Mouse (Mus musculus): ENCODE measurements around the gene Ifngr1. TPM values are rescaled to one million over a fixed set of nuclear protein-coding genes. Genes with fewer than 3 reads are reported as not detected.

The Ifngr1 gene
- polyA plus RNA-seq, 1 experiment = 15.6 TPM

DNA sequence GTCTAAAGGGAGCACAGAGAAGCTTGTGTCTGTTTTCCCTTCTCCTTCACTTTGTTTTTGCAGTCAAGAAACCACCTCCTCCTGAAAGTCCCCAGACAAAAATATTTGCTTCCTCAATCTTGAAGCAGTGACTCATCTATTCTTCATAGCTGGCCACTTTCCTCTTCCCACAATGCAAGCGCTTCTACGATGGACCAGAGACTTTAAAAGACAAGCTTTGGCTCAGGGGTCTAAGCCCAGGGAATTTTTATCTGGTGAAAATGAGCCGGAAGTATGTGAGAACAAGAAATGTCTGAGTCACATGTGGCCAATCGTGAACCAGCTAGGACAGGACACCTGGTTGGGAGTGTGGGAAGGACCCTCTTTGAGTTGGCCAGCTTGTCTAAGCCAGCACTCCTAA, 21.5 kb upstream of the Ifngr1 start:
- TF ChIP-seq TCF12 (IDR thresholded peaks at IDR 0.05; ENCODE audit: insufficient read depth, poor library complexity, severe bottlenecking) = no peak
- TF ChIP-seq CEBPB (IDR thresholded peaks at IDR 0.05; ENCODE audit: insufficient read depth, poor library complexity, severe bottlenecking) = no peak
- TF ChIP-seq POLR2A (IDR thresholded peaks at IDR 0.05; ENCODE audit: insufficient read length, low read depth) = no peak
- TF ChIP-seq TCF3 (IDR thresholded peaks at IDR 0.05; ENCODE audit: insufficient read length, low read depth) = no peak
- no peak for TF ChIP-seq SRF (IDR thresholded peaks at IDR 0.05; ENCODE audit: control insufficient read depth, insufficient read length, low read depth)
- no peak for TF ChIP-seq E2F4 (IDR thresholded peaks at IDR 0.05; ENCODE audit: insufficient read depth)
- TF ChIP-seq MYOD1 (IDR thresholded peaks at IDR 0.05; ENCODE audit: control insufficient read depth in 1 of 3, insufficient read length in 2 of 3, low read depth in 2 of 3) = no peak
- Histone ChIP-seq H3K27me3 (ENCODE audit: control insufficient read depth, insufficient read depth, insufficient read length) (no peaks in the 10 kb centered on the region), H3ac (ENCODE audit: control insufficient read depth, insufficient read length) (no peak overlapping the region), H3K79me2 (ENCODE audit: control insufficient read depth, insufficient read depth) (no peaks in the 10 kb centered on the region), H3K4me3 (no peak overlapping the region), H3K4me2 (ENCODE audit: low read depth) (peak overlapping the region; percentile 46), H3K36me3 (ENCODE audit: control insufficient read depth, insufficient read depth) (no peaks in the 10 kb centered on the region)

DNA sequence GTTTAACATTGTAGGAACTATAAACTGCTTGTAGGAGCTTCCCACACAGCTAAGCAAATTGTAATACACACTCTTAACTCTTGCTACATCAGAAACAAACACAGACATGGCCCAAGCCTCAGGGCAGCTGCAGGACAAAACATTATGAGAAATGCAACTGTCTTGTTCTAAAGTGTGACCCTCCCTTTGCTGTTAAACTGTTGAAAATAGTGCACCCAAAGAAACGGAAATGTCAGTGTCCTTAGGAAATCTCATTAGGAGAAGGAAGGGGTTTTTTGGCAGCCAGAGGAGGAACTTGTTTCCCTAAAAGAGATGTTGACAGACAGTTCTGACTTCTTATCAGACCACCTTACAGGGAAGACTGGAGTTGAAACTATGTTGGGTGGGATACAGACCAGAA, 21.0 kb upstream of the Ifngr1 start:
- H3K27me3 ChIP-seq (ENCODE audit: control insufficient read depth, insufficient read depth, insufficient read length) = no peaks in the 10 kb centered on the region
- TF ChIP-seq POLR2AphosphoS2 (IDR thresholded peaks at IDR 0.05; ENCODE audit: insufficient read length, low read depth) = no peak
- no peak for TF ChIP-seq CEBPB (IDR thresholded peaks at IDR 0.05; ENCODE audit: insufficient read depth, poor library complexity, severe bottlenecking)
- TF ChIP-seq MYOG (IDR thresholded peaks at IDR 0.05; ENCODE audit: control insufficient read depth in 1 of 3, insufficient read depth in 1 of 3, insufficient read length in 2 of 3, low read depth in 2 of 3) = no peak
- TF ChIP-seq REST (IDR thresholded peaks at IDR 0.05; ENCODE audit: insufficient read depth, insufficient read length) = no peak
- no peak for TF ChIP-seq TCF3 (IDR thresholded peaks at IDR 0.05; ENCODE audit: insufficient read length, low read depth)
- TF ChIP-seq MAX (IDR thresholded peaks at IDR 0.05; ENCODE audit: low read depth) = no peak
- TF ChIP-seq USF1 (IDR thresholded peaks at IDR 0.05; ENCODE audit: low read depth) = no peak
- TF ChIP-seq E2F4 (IDR thresholded peaks at IDR 0.05; ENCODE audit: insufficient read depth) = no peak
- no peak for TF ChIP-seq SRF (IDR thresholded peaks at IDR 0.05; ENCODE audit: control insufficient read depth, insufficient read length, low read depth)
- no peak for TF ChIP-seq POLR2A (IDR thresholded peaks at IDR 0.05; ENCODE audit: insufficient read length, low read depth)
- no peak for TF ChIP-seq TCF12 (IDR thresholded peaks at IDR 0.05; ENCODE audit: insufficient read depth, poor library complexity, severe bottlenecking)
- no peak for TF ChIP-seq MYOD1 (IDR thresholded peaks at IDR 0.05; ENCODE audit: control insufficient read depth in 1 of 3, insufficient read length in 2 of 3, low read depth in 2 of 3)
- peak overlapping the region; percentile 46 for H3K4me2 ChIP-seq (ENCODE audit: low read depth)
- H3K36me3 ChIP-seq (ENCODE audit: control insufficient read depth, insufficient read depth) = no peaks in the 10 kb centered on the region
- H3K4me3 ChIP-seq = no peak overlapping the region
- no peaks in the 10 kb centered on the region for H3K79me2 ChIP-seq (ENCODE audit: control insufficient read depth, insufficient read depth)
- no peak overlapping the region for H3ac ChIP-seq (ENCODE audit: control insufficient read depth, insufficient read length)

DNA sequence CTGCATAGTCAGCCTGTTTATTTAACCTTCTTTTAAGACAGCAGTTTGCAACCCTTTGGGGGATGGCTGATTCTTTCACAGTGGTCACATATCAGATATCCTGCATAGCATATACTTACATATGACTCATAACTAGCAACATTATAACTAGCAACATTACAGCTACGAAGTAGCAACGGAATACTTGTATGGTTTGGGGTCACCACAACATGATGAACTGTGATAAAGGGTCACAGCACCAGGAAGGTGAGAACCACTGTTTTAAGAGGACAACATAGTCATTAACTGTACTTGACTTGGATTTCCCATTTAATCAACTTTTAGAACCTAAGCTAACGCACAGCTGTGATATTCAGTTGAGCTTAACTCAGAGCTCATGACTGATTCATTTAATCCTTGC, 14.2 kb upstream of the Ifngr1 start:
- Histone ChIP-seq H3K36me3 (ENCODE audit: control insufficient read depth, insufficient read depth) (no peaks in the 10 kb centered on the region), H3K4me2 (ENCODE audit: low read depth) (no peak overlapping the region), H3ac (ENCODE audit: control insufficient read depth, insufficient read length) (no peak overlapping the region), H3K4me3 (no peak overlapping the region), H3K27me3 (ENCODE audit: control insufficient read depth, insufficient read depth, insufficient read length) (no peaks in the 10 kb centered on the region), H3K79me2 (ENCODE audit: control insufficient read depth, insufficient read depth) (no peaks in the 10 kb centered on the region)
- no peak for TF ChIP-seq REST (IDR thresholded peaks at IDR 0.05; ENCODE audit: insufficient read depth, insufficient read length)
- no peak for TF ChIP-seq POLR2A (IDR thresholded peaks at IDR 0.05; ENCODE audit: insufficient read length, low read depth)
- TF ChIP-seq E2F4 (IDR thresholded peaks at IDR 0.05; ENCODE audit: insufficient read depth) = no peak
- TF ChIP-seq USF1 (IDR thresholded peaks at IDR 0.05; ENCODE audit: low read depth) = no peak
- no peak for TF ChIP-seq MYOD1 (IDR thresholded peaks at IDR 0.05; ENCODE audit: control insufficient read depth in 1 of 3, insufficient read length in 2 of 3, low read depth in 2 of 3)
- no peak for TF ChIP-seq MAX (IDR thresholded peaks at IDR 0.05; ENCODE audit: low read depth)
- TF ChIP-seq POLR2AphosphoS2 (IDR thresholded peaks at IDR 0.05; ENCODE audit: insufficient read length, low read depth) = no peak
- TF ChIP-seq CEBPB (IDR thresholded peaks at IDR 0.05; ENCODE audit: insufficient read depth, poor library complexity, severe bottlenecking) = no peak
- no peak for TF ChIP-seq MYOG (IDR thresholded peaks at IDR 0.05; ENCODE audit: control insufficient read depth in 1 of 3, insufficient read depth in 1 of 3, insufficient read length in 2 of 3, low read depth in 2 of 3)
- no peak for TF ChIP-seq SRF (IDR thresholded peaks at IDR 0.05; ENCODE audit: control insufficient read depth, insufficient read length, low read depth)
- TF ChIP-seq TCF12 (IDR thresholded peaks at IDR 0.05; ENCODE audit: insufficient read depth, poor library complexity, severe bottlenecking) = no peak
- no peak for TF ChIP-seq TCF3 (IDR thresholded peaks at IDR 0.05; ENCODE audit: insufficient read length, low read depth)

DNA sequence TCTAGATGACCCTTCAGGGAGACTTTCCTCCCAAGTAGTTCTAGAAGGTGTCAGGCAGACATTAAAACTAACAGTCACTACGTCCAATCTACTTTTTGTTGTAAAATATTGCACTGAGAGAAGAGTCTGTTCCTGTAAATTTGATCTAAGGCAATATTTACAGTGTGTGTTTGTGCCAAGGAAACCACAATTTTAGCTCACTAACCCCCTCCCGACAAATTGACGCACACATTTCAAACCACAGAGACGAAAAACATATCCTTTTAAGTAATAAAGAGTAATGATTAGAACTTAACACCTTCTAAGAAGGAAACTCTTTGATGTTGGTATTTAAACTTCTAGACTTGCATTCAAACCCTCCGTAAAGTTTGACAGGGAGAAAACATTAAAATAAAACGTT, 13.7 kb upstream of the Ifngr1 start:
- Histone ChIP-seq H3K27me3 (ENCODE audit: control insufficient read depth, insufficient read depth, insufficient read length) (no peaks in the 10 kb centered on the region), H3K79me2 (ENCODE audit: control insufficient read depth, insufficient read depth) (no peaks in the 10 kb centered on the region), H3K4me3 (no peak overlapping the region), H3K36me3 (ENCODE audit: control insufficient read depth, insufficient read depth) (no peaks in the 10 kb centered on the region), H3K4me2 (ENCODE audit: low read depth) (no peak overlapping the region), H3ac (ENCODE audit: control insufficient read depth, insufficient read length) (no peak overlapping the region)
- no peak for TF ChIP-seq MYOG (IDR thresholded peaks at IDR 0.05; ENCODE audit: control insufficient read depth in 1 of 3, insufficient read depth in 1 of 3, insufficient read length in 2 of 3, low read depth in 2 of 3)
- TF ChIP-seq CEBPB (IDR thresholded peaks at IDR 0.05; ENCODE audit: insufficient read depth, poor library complexity, severe bottlenecking) = no peak
- TF ChIP-seq USF1 (IDR thresholded peaks at IDR 0.05; ENCODE audit: low read depth) = no peak
- TF ChIP-seq E2F4 (IDR thresholded peaks at IDR 0.05; ENCODE audit: insufficient read depth) = no peak
- no peak for TF ChIP-seq REST (IDR thresholded peaks at IDR 0.05; ENCODE audit: insufficient read depth, insufficient read length)
- no peak for TF ChIP-seq MYOD1 (IDR thresholded peaks at IDR 0.05; ENCODE audit: control insufficient read depth in 1 of 3, insufficient read length in 2 of 3, low read depth in 2 of 3)
- no peak for TF ChIP-seq TCF12 (IDR thresholded peaks at IDR 0.05; ENCODE audit: insufficient read depth, poor library complexity, severe bottlenecking)
- no peak for TF ChIP-seq POLR2A (IDR thresholded peaks at IDR 0.05; ENCODE audit: insufficient read length, low read depth)
- no peak for TF ChIP-seq TCF3 (IDR thresholded peaks at IDR 0.05; ENCODE audit: insufficient read length, low read depth)
- TF ChIP-seq MAX (IDR thresholded peaks at IDR 0.05; ENCODE audit: low read depth) = no peak
- no peak for TF ChIP-seq SRF (IDR thresholded peaks at IDR 0.05; ENCODE audit: control insufficient read depth, insufficient read length, low read depth)
- no peak for TF ChIP-seq POLR2AphosphoS2 (IDR thresholded peaks at IDR 0.05; ENCODE audit: insufficient read length, low read depth)
